Mouse (Mus musculus) testis, adult 2 months (tissue): ENCODE data around the gene Inafm1.

ENCODE experiments used
- CTCF ChIP-seq: fragments of 200-500 bp; IDR thresholded peaks from 2 replicates; pipeline ENCODE4 v1.5.1; 2012; ENCODE audit warnings: low read depth, mild to moderate bottlenecking, inconsistent platforms, low read length, moderate library complexity; ENCODE audit not compliant: control insufficient read depth, insufficient read depth, insufficient replicate concordance
- POLR2A ChIP-seq: fragments of 200-500 bp; IDR thresholded peaks from 2 replicates; pipeline ENCODE4 v1.6.1; 2012; ENCODE audit warnings: low read depth, mild to moderate bottlenecking, inconsistent platforms, low read length, moderate library complexity; ENCODE audit not compliant: control insufficient read depth

DNA sequence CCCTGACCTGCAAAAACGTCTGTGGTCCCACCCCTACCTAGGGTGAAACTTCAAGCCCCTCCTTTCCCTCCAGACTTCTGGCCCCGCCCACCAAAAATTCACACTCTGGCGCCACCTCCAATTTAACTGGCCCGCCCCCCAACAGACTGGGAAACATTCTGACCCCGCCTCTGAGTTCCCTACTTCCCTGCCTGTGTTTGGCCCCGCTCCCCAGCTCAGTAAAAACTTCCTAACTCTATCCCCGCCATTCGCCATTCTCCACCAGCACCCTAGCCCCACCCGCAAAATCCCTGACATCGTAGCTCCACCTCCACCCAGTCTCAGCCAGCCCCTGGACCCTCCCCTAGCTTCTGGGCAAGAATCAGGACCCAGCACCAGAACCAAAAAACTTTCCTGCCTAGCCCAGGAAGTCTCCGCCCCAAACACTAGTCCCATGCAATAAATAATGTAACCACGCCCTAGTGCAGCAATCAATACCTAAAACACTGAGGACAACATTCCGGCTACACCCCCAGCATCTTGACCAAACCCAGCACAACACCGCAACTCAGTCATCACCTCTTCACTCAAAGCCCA, 12.1 kb upstream of the Inafm1 start:
- TF ChIP-seq CTCF (no peak), POLR2A (no peak)
